Mouse (Mus musculus) layer of hippocampus, postnatal 25 days (tissue): ENCODE data around the gene Gtpbp2. TPM values are rescaled to one million over a fixed set of nuclear protein-coding genes. Genes with fewer than 3 reads are reported as not detected.

ENCODE experiments used
- DNase-seq, 2 experiments: peaks; one replicate each; pipeline ENCODE4 v3.0.0; 2022; ENCODE audit warnings: mixed read lengths in 2 of 2, low spot score in 1 of 2; ENCODE audit errors: extremely low spot score in 1 of 2
- total RNA-seq, 2 experiments: library from RNA; stranded (reverse); gene quantifications; 2 replicates each; pipeline ENCODE4 v1.2.3; 2021

The Gtpbp2 gene
- total RNA-seq, 2 experiments from 2014 or later: 91.4 to 124 TPM

GRCm38 (mm10) chr17:46152847-46153782, 7.7 kb upstream of the Gtpbp2 start, which contains the start of gene Mad2l1bp:
Mad2l1bp (minus strand) TSS chr17:46153553.
- peak; percentile 62 to 66 for DNase-seq

DNA sequence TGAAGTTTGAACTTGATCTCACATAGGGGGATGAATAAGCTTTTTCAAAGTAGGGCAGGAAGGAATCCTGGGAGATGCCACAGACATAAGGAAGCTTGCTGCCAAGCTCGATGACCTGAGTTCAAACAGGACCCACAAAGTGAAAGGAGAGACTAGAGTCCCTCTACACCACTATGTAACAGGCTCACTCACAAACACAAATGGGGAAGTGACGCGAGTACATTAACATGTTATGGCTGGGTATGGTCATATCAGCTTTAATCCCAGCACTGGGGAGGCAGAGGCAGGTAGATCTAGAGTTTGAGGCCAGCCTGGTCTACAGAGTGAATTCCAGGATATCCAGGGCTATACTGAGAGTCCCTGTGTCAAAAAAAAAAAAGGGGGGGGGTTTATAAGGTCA, 6.5 kb upstream of the Gtpbp2 start:
- no peak for DNase-seq

DNA sequence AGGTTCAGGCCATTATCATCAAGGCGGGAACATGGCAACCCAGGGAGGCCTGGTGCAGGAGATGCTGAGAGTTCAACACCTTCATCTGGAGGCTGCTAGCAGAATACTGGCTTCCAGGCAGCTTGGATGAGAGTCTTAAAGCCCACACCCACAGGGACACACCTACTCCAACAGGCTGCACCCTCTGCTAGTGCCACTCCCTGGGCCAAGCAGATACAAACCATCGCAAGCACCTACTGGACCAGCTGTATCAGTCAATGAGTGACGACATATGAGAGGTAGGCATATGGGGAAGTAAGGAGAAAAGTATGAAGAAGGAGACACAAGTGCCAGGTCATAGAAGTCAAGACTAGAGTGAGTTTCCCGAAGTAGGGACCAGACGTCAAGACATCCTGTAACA, 4.2 kb upstream of the Gtpbp2 start:
- DNase-seq: no peak

- DNase-seq: no peak
Measured at GRCm38 (mm10) chr17:46157131-46157530, 3.7 kb upstream of the Gtpbp2 start.

- no peak for DNase-seq
Measured at GRCm38 (mm10) chr17:46159236-46159635, 1.6 kb upstream of the Gtpbp2 start.

DNA sequence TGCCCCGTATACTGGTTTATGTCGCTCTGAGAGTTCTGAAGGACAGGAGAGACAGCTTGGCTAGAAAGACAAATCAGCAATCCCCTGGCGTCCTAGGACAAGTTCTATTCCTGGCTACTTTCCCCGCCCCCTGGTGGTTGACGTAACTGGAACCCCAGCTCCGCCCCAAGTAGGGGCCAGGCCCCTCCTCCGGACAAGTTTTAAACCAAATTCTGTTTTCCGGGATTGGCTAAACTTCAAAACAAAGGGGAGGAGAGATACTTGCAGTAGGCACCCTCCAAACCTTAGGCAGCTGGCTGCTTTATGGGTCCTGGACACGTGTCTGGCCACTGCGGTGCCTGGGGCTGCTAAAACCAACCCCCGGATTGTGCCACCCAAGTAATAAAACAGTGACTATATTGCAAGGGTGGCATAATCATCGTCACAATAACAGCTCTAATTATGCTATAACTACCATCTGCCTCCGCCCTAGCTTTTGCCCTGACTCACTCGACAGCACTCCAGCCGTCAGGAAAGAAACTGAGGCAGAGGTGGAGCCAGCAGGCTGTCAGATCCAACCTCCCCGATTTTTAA, 656 bp upstream of the Gtpbp2 start:
- peak; percentile 72 to 81 for DNase-seq

GRCm38 (mm10) chr17:46161179-46161578, 347 bp downstream of the Gtpbp2 start:
- DNase-seq: no peak

DNA sequence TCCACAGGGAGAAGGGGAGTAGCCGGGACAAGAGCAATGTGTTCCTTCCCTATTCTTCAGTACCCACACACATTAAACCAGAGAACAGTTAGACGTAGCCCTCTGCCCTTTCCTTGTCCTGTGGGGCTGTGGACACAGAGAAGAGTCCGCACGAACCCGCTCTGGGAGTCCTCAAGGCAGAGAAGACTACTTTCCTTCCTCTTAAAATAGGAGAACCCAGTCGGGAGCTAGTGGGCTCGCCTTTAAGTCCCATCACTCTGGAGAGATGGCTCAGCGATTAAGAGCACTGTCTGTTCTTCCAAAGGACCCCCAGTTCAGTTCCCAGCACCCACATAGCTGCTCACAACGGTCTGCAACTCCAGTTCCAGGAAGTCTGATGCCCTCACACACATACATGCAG, 878 bp downstream of the Gtpbp2 start:
- DNase-seq: no peak

DNA sequence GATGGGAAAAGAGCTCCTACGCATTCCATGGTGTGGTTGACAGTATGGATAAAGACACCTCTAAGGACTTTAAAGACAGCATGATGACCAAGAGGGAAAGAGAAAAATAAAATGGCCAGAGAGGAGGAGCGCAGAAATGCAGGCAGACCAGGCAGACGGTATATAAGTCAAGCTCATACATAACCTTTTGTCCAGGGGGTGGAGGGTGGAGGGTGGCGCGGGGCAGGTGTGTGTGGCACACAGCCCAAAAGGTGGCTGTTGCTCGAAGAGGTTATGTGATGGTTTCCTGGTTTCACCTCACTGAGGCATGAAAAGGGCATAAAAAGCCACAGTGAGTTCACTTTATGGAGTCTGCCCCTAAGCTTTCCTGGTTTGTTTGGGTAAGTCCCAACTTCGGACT, 1.7 kb downstream of the Gtpbp2 start:
- no peak for DNase-seq

- DNase-seq: no peak
Measured at GRCm38 (mm10) chr17:46162951-46163421, 2.2 kb downstream of the Gtpbp2 start.

GRCm38 (mm10) chr17:46164301-46164700, 3.5 kb downstream of the Gtpbp2 start:
- no peak for DNase-seq

DNA sequence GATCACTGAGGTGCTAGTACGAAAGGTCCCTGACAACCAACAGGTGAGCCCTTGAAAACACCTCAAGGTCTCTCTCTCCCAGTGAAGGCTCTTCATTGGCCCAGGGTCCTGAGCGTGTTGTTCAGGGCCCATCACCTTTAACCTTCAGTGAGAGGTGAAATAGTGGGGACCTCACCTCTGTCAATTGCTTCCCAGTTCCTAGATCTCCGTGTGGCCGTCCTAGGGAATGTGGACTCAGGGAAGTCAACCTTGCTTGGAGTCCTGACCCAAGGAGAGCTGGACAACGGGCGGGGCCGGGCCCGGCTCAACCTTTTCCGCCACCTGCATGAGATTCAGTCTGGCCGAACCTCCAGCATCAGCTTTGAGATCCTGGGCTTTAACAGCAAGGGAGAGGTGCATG, 4.0 kb downstream of the Gtpbp2 start:
- DNase-seq: no peak

- DNase-seq: no peak
Measured at GRCm38 (mm10) chr17:46165460-46165859, 4.6 kb downstream of the Gtpbp2 start.

DNA sequence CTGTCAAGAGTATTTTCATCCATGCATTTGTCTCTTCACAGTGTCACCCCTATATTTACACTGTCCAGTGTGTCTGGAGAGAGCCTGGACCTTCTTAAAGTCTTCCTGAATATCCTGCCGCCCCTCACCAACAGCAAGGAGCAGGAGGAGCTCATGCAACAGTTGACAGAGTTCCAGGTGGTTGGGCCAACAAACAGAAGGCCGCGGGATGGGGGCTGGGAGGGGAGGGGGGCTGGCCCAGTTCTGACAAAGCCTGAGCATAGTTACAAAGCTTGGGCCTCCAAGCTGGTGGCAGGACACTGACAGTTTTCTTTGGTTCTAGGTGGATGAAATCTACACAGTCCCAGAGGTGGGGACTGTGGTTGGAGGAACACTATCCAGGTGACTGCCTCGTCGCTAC, 5.4 kb downstream of the Gtpbp2 start:
- no peak for DNase-seq

GRCm38 (mm10) chr17:46167014-46167413, 6.2 kb downstream of the Gtpbp2 start:
- DNase-seq: no peak

DNA sequence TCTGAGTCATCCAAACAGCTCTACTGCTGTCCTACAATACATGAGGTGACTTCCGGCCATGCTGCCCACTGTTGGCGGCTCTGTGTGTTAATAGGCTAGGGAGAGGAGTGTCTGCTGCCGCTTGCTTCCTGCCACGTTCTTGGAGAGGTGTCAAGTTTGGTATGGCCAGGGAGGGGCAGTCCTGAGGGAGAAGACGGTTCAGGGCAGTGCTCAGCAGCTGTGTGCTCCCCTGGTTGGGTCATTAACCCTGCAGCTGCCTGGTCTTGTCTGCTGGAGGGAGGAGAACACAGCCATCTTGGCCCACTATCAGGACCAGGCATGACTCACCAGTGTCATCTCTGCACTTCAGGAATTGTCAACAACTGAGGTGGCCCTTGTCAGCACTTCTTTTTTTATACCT, 7.5 kb downstream of the Gtpbp2 start:
- no peak for DNase-seq

GRCm38 (mm10) chr17:46168768-46169167, 7.9 kb downstream of the Gtpbp2 start:
- DNase-seq: no peak

- DNase-seq: no peak
Measured at GRCm38 (mm10) chr17:46170538-46170937, 9.7 kb downstream of the Gtpbp2 start.

GRCm38 (mm10) chr17:46182273-46182672, 21.4 kb downstream of the Gtpbp2 start:
- DNase-seq: peak in 1 of 2 experiments; percentile 30

DNA sequence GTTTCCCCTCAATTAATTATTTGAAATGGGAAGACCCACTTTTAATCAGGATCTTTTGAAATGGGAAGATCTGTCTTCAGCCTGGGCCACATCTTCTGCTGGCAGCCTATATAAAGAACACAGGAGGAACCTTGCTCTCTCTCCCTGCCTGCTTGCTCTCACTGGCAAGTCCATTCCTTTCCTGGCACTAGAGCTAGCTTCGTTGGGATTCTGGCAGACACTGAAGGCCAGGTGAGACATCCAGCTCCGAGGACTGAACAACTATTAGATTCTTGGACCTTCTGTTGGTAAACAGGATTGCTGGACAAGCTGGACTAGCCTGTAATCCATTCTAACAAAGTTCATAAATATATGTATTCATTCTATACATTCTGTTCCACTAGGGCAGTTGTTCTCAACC, 28.0 kb downstream of the Gtpbp2 start:
- no peak for DNase-seq

GRCm38 (mm10) chr17:46201151-46201550, 40.3 kb downstream of the Gtpbp2 start:
- no peak for DNase-seq
